Mouse (Mus musculus): ENCODE data around the gene Kif16b. TPM values are rescaled to one million over a fixed set of nuclear protein-coding genes. Genes with fewer than 3 reads are reported as not detected.

Kif16b gene
- total and polyA plus RNA-seq, 3 experiments = 16.1 to 38.3 (median 32.3) TPM

DNA sequence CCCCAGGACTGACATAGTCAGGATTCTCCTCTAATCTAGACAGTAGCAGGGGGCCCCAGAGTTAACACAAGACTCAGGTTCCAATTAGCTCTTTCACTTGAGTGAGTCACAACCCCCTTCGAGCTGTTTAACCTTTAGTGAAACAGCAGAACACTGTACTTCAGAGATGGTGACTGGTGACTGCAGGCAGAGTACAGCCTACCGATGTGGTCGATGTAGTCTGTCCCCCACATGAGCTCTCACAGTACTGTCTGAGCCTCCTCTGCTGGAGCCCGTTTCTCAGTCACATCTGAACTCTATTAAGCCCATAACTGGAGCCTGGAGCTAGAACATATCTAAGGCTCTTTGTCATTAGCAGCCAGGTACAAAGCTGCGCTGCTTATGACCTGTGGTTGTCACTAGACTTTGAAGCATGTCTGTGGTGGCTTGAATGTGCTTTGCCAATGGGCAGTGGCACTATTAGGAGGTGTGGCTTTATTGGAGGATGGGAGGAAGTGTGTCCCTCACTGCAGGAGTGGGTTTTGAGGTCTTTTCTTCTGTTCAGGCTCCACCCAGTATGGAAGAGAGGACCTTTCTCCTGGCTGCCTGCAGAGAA, 288.9 kb downstream of the Kif16b start:
- H3K27me3 ChIP-seq (ENCODE audit: control insufficient read depth, insufficient read depth, low read length) = no peaks in the 10 kb centered on the region
- H3K79me2 ChIP-seq (replicated peaks; ENCODE audit: control insufficient read depth, insufficient read depth, low read length) = no peaks in the 10 kb centered on the region
- TF ChIP-seq EP300 (IDR thresholded peaks at IDR 0.05; ENCODE audit: insufficient read depth, low read depth, low read length) (no peak), CTCF (IDR thresholded peaks at IDR 0.05) (no peak), POLR2A (IDR thresholded peaks at IDR 0.05; ENCODE audit: insufficient read depth, low read depth, low read length) (no peak)
- H3K4me1 ChIP-seq (ENCODE audit: control insufficient read depth, insufficient read depth, low read length) = no peaks in the 10 kb centered on the region
- DNase-seq = no peak
- no peaks in the 10 kb centered on the region for H3K36me3 ChIP-seq (ENCODE audit: control insufficient read depth, insufficient read depth, low read length)
- H3K4me3 ChIP-seq = no peak overlapping the region
- no peak overlapping the region for H3K9ac ChIP-seq (ENCODE audit: low read depth, low read length)
- 86% methylated on average over 5 of the region's 5 CpGs for WGBS
- no peak overlapping the region for H3K27ac ChIP-seq
- intact Hi-C loops (cut with DNase I) = no loop called here

DNA sequence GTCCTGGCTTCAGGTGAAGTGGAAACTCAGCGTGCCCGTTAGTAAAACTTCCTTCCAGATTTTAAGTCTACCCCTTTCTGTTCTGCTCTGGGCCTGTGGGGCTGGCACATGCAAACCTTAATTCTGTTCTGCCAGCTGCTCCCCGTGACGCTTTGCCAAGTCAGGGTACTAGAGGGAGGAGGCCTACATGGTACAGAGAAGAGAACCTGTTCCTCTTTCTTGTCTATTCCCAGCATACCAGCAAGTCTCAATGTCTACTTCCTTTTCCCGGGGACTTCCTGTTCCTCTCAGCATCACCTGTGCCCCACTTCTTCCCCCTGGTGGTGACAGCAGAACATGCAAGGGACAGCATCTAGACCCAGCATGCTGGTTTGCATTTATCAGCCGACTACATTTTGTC, 290.2 kb downstream of the Kif16b start:
- no peaks in the 10 kb centered on the region for H3K27me3 ChIP-seq (ENCODE audit: control insufficient read depth, insufficient read depth, low read length)
- H3K4me1 ChIP-seq (ENCODE audit: control insufficient read depth, insufficient read depth, low read length) = no peaks in the 10 kb centered on the region
- intact Hi-C loops (cut with DNase I) = no loop called here
- 73% methylated on average over 6 of the region's 6 CpGs for WGBS
- H3K9ac ChIP-seq (ENCODE audit: low read depth, low read length) = no peak overlapping the region
- TF ChIP-seq CTCF (IDR thresholded peaks at IDR 0.05) = peak; percentile 46
- no peak for TF ChIP-seq EP300 (IDR thresholded peaks at IDR 0.05; ENCODE audit: insufficient read depth, low read depth, low read length)
- TF ChIP-seq POLR2A (IDR thresholded peaks at IDR 0.05; ENCODE audit: insufficient read depth, low read depth, low read length) = no peak
- peak in 1 of 2 experiments; percentile 6 for DNase-seq
- H3K36me3 ChIP-seq (ENCODE audit: control insufficient read depth, insufficient read depth, low read length) = no peaks in the 10 kb centered on the region
- H3K79me2 ChIP-seq (replicated peaks; ENCODE audit: control insufficient read depth, insufficient read depth, low read length) = no peaks in the 10 kb centered on the region
- H3K27ac ChIP-seq = no peak overlapping the region
- no peak overlapping the region for H3K4me3 ChIP-seq

DNA sequence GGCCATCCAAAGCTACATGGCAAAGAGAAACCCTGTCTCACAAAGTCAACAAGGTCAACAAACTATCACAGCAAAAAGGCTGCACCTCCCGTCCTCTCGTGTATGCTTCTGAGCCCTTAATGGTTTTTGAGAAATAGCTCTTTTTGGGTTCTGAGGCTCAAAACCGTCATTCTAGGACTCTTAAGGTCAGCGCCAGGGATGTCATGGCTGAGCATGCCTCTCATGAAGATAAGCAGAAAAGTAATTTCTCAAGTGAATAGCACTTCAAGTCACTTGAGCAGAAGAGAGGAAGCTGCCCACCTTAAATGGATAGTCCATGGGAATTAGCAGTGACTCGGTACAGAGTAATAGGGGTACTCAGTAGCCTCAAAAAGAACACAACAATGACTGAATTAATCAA, 291.1 kb downstream of the Kif16b start:
- TF ChIP-seq EP300 (IDR thresholded peaks at IDR 0.05; ENCODE audit: insufficient read depth, low read depth, low read length) (no peak), POLR2A (IDR thresholded peaks at IDR 0.05; ENCODE audit: insufficient read depth, low read depth, low read length) (no peak), CTCF (IDR thresholded peaks at IDR 0.05) (no peak)
- Histone ChIP-seq H3K27me3 (ENCODE audit: control insufficient read depth, insufficient read depth, low read length) (no peaks in the 10 kb centered on the region), H3K79me2 (replicated peaks; ENCODE audit: control insufficient read depth, insufficient read depth, low read length) (no peaks in the 10 kb centered on the region), H3K4me3 (no peak overlapping the region), H3K27ac (no peak overlapping the region), H3K9ac (ENCODE audit: low read depth, low read length) (no peak overlapping the region), H3K36me3 (ENCODE audit: control insufficient read depth, insufficient read depth, low read length) (no peaks in the 10 kb centered on the region), H3K4me1 (ENCODE audit: control insufficient read depth, insufficient read depth, low read length) (no peaks in the 10 kb centered on the region)
- DNase-seq = no peak
- 89% methylated on average over 5 of the region's 5 CpGs for WGBS
- intact Hi-C loops (cut with DNase I) = no loop called here

DNA sequence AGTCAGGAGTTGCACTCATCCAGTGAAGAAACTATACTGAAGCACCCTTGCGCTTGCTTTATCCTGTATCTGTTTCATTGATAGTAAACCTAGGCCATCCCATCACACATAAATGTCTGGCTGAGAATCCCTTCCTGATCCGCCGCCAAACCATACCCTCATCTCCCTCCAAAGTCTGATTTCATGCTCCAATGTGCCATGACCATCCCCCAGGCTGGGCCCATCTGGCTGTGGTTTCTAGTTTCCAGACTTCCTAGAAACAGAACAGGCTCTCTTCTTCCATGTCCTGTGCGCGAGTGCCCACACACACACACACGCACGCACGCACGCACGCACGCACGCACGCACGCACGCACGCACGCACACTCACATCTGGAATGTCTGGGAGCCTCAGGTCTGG, 292.6 kb downstream of the Kif16b start:
- Histone ChIP-seq H3K27me3 (ENCODE audit: control insufficient read depth, insufficient read depth, low read length) (no peaks in the 10 kb centered on the region), H3K27ac (no peak overlapping the region), H3K4me1 (ENCODE audit: control insufficient read depth, insufficient read depth, low read length) (no peaks in the 10 kb centered on the region), H3K36me3 (ENCODE audit: control insufficient read depth, insufficient read depth, low read length) (no peaks in the 10 kb centered on the region), H3K9ac (ENCODE audit: low read depth, low read length) (no peak overlapping the region), H3K79me2 (replicated peaks; ENCODE audit: control insufficient read depth, insufficient read depth, low read length) (no peaks in the 10 kb centered on the region), H3K4me3 (no peak overlapping the region)
- WGBS = 95% methylated on average over 17 of the region's 17 CpGs
- no peak for DNase-seq
- TF ChIP-seq CTCF (IDR thresholded peaks at IDR 0.05) = no peak
- TF ChIP-seq POLR2A (IDR thresholded peaks at IDR 0.05; ENCODE audit: insufficient read depth, low read depth, low read length) = no peak
- TF ChIP-seq EP300 (IDR thresholded peaks at IDR 0.05; ENCODE audit: insufficient read depth, low read depth, low read length) = no peak
- intact Hi-C loops (cut with DNase I) = no loop called here

GRCm38 (mm10) chr2:142604762-142605161, 296.6 kb downstream of the Kif16b start:
- no peak for DNase-seq
- Histone ChIP-seq H3K79me2 (replicated peaks; ENCODE audit: control insufficient read depth, insufficient read depth, low read length) (no peaks in the 10 kb centered on the region), H3K9ac (ENCODE audit: low read depth, low read length) (no peak overlapping the region), H3K4me3 (no peak overlapping the region), H3K4me1 (ENCODE audit: control insufficient read depth, insufficient read depth, low read length) (no peaks in the 10 kb centered on the region), H3K36me3 (ENCODE audit: control insufficient read depth, insufficient read depth, low read length) (no peaks in the 10 kb centered on the region), H3K27me3 (ENCODE audit: control insufficient read depth, insufficient read depth, low read length) (no peaks in the 10 kb centered on the region), H3K27ac (no peak overlapping the region)
- intact Hi-C loops (cut with DNase I) = no loop called here
- WGBS = 67% methylated on average over 4 of the region's 4 CpGs
- no peak for TF ChIP-seq CTCF (IDR thresholded peaks at IDR 0.05)
- no peak for TF ChIP-seq EP300 (IDR thresholded peaks at IDR 0.05; ENCODE audit: insufficient read depth, low read depth, low read length)
- TF ChIP-seq POLR2A (IDR thresholded peaks at IDR 0.05; ENCODE audit: insufficient read depth, low read depth, low read length) = no peak

- H3K4me1 ChIP-seq (ENCODE audit: control insufficient read depth, insufficient read depth, low read length) = no peaks in the 10 kb centered on the region
- H3K9ac ChIP-seq (ENCODE audit: low read depth, low read length) = no peak overlapping the region
- H3K4me3 ChIP-seq = no peak overlapping the region
- no peaks in the 10 kb centered on the region for H3K36me3 ChIP-seq (ENCODE audit: control insufficient read depth, insufficient read depth, low read length)
- no peak for DNase-seq
- WGBS = 59% methylated on average over 2 of the region's 2 CpGs
- TF ChIP-seq POLR2A (IDR thresholded peaks at IDR 0.05; ENCODE audit: insufficient read depth, low read depth, low read length) (no peak), EP300 (IDR thresholded peaks at IDR 0.05; ENCODE audit: insufficient read depth, low read depth, low read length) (no peak), CTCF (IDR thresholded peaks at IDR 0.05) (no peak)
- H3K79me2 ChIP-seq (replicated peaks; ENCODE audit: control insufficient read depth, insufficient read depth, low read length) = no peaks in the 10 kb centered on the region
- H3K27ac ChIP-seq = no peak overlapping the region
- intact Hi-C loops (cut with DNase I) = no loop called here
- H3K27me3 ChIP-seq (ENCODE audit: control insufficient read depth, insufficient read depth, low read length) = no peaks in the 10 kb centered on the region
Measured at GRCm38 (mm10) chr2:142603210-142603609, 298.1 kb downstream of the Kif16b start.

Measured in heart, adult 2 months (tissue).